Mouse (Mus musculus) B cell, adult 2 months (primary cell): Measurements from ENCODE around the gene Gm10272.
"Not testable (repeated sequence)": the region's sequence is repeated elsewhere in the genome, so short reads cannot be mapped to it uniquely, and the experiment has no call there.

Source experiments
- DNase-seq, 2 experiments: peaks; one replicate each; pipeline ENCODE4 v3.0.0; 2022

Gene Gm10272

DNA sequence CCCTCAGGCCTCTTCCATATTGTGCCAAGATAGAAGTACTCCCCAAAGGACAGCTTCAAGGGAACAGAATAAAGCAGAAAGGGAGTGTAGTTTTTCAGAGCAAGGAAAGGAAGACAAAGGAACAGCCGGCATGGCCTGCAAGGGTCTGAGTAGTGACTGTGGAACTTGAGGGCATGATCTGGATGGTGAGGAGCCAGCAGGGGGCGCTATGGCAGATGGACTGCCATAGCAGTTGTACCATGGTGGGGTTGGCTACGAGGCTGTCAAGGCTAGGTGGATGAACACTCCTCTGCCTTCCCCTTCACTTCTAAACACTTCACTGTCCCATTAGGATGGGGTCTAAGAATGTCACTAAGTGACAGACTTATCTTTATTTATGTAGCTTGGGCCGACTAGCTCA is 22.8 kb downstream of the Gm10272 start:
- DNase-seq, result peak; percentile 35 to 40

DNA sequence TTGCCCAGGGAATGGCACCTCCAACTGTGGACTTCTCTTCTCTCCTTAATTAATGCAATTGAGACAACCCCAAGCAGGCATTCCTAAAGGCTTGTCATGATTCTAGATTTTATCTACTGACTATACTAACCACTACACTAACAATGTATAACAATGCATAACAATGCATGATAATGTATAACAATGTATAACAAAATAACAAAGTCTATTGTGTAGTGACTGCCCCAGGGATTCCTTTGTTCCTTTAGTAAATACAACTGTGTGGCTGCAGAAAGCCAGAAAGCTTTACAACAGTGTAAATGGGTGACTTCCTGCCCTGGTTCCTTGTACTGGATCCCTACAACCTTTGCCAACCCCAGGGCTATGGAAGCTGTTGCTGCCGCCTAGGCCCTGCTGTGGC is 29.5 kb downstream of the Gm10272 start:
- no peak for DNase-seq

DNA sequence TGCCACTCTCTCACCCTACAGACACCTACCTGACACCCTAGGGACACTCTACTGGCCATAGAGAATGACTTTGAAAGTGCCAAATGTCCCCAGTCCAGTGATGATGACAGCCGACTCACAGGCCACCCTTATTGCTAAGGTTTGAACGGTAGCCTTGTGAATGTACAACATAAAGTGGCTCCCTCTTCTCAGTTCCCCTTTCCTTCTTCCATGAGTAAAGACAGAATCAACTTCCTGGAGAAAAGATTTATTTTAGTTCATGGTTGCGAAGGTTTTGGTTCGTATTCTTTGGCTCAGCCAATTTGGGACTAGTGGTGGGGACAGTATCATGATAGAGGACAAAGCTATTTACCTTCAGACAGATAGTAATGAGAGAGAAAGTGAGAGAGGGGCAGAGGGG is 32.5 kb downstream of the Gm10272 start:
- DNase-seq, result no peak

DNA sequence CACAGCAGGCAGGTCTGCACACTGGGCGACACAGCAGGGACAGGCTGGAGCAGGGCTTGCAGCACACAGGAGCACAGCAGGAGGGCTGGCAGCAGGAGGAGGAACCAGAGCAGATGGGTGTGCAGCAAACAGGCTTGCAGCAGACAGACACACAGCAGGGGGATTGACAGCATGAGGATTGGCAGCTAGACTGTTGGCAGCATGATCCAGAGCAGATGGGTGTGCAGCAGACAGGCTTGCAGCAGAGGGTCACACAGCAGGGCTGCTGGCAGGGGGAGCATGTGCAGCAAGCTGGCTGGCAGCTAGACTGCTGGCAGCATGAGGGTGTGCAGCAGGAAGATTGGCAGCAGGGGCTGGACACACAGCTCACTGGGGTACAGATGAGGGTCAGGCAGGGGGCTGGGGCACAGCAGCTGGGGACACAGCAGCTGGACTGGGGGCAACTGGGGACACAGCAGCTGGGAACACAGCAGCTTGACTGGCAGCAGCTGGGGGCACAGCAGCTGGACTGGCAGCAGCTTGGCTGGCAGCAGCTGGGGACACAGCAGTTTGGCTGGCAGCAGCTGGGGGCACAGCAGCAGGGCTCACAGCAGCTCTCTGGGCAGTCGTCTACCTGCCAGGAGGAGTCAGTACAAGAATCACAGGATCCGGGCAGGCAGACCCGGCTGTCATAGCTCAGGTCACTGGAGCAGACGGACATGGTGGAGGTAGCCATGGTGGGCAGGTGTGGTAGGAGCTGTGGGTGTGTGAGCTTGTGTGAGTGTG is 35.7 kb downstream of the Gm10272 start, which contains the start of gene Gm18596:
TSS of gene Gm18596 (minus strand) at position 715 of the 765 bp plus-strand sequence.
- DNase-seq, result not testable (repeated sequence)

DNA sequence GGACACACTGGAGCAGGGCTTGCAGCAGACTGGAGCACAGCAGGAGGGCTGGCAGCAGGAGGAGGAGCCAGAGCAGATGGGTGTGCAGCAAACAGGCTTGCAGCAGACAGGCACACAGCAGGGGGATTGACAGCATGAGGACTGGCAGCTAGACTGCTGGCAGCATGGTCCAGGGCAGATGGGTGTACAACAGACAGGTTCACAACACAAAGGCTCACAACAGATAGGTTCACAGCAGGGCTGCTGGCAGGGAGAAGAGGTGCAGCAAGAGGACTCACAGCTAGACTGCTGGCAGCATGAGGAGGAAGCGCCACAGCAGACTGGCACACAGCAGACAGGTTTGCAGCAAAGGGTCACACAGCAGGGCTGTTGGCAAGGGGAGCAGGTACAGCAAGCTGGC is 44.3 kb downstream of the Gm10272 start:
- not testable (repeated sequence) for DNase-seq

DNA sequence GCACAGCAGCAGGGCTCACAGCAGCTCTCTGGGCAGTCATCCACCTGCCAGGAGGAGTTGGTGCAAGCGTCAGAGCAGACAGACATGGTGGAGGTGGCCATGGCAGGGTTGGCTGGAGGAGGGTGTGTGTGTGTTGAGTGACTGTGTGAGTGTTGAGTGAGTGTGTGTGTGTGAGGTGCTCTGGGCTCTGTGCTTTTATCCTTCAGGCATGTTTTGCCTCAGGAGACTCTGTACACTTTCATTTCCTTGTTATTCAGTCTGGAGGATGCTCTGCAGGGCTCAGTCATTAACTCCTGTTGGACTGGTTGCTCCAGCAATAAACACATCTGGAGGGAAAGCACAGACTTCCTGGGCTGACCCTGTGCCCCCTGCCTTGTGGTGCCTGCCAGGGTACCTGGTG is 44.8 kb downstream of the Gm10272 start, which contains the start of gene Gm9736:
TSS of gene Gm9736 (minus strand) at position 101 of the 400 bp plus-strand sequence.
- not testable (repeated sequence) for DNase-seq

DNA sequence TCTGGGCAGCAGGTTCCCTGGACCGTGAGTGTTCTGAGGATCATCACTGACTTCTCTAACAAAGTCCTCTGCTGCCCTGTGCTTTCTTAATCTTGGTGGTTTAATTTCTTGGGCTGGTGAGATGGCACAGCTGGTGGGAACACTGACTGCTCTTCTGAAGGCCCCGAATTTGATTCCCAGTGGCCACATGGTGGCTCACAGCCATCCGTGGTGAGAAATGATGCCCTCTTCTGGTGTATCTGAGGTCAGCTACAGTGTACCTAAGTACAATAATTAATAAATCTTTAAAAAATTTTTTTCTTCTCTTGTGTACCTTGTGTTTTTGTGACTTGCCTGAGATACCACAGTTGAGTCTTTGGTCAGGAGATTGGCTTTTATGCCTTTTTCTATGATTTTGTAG is 45.9 kb downstream of the Gm10272 start:
- DNase-seq, result not testable (repeated sequence)

DNA sequence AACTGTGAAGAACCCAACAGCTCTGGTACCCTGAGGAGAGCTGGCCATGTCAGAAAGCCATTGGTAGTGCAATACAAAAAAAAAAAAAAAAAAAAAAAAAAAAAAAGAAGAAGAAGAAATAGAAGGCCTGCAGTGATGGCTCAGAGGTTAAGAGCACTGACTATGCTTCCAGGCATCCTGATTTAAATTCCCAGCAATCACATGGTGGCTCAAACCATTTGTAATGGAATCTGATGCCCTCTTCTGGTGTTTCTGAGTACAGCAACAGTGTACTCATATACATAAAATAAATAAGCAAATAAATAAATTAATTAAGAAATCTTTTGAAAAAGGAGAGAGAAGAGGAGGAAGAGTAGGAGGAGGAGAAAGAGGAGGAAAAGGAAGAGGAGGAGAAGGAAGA is 47.0 kb downstream of the Gm10272 start:
- no peak for DNase-seq
